In the genomic region with DNA sequence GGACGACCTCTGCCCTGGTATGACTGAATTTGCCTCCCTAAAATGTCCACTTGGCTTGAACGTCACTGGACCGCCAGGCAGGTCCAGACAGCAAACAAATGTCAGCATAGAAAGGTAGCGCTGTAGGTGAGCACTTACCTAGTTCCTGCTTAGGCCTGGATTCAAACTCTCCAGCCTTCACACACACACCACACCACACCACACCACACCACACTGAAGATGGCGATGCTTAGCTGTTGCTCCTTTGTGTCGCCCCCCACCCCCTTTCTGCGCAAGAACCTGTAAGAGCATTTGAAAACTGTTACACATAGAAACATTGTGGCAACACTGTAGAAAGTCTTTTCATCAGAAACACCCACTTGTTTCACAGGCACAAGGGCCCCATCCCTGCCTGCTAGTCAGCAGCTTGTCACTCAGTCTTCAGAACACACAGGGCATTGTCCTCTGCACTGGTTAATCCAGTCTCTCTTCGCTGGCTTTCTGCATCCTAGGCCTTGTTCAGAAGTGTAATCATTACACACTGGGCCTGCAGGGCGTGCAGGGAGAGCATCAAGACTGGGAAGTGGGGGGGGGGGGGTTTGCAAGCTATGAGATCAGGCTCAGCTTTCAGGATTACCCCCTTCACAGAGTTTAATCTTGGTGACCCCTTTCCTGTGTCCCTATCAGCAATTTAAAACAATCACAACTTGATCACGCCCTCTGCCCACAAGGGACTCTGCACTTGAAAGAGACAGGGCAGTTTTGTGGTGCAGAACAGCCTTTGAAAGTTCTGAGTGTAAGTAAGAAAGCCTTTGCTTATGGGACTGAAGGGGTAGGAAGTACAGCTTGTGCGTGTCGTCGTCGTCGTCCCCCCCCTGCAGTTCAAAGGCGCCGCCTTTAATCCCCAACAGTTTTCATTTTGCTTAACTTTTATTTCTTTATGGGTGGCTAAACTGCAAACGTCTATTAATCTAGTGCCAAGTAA, we compare ENCODE assay signal across 9 mouse cellular contexts.
DNase-seq lines count a peak whose midpoint lies in the region; ATAC-seq lines count a peak whose summit lies in the region.
"Had no signal": no experiment of that assay in that cellular context is flagged by ENCODE, and none has a peak within 500 bp of the region (broad histone marks: within the 10 kb centered on the region; RNA-seq: fewer than 3 reads in every experiment).

No protein-coding gene starts in this region.

- DNase-seq in neural tube, embryonic 10.5 days (ENCODE audit: extremely low spot score, low spot score) = peak; percentile 22
- DNase-seq in hindbrain, embryonic 10.5 days (ENCODE audit: low spot score) = peak; percentile 52
- peak; percentile 58 for DNase-seq in testis, postnatal 14 days (ENCODE audit: low spot score)
- no peak for DNase-seq in heart, postnatal 36 days
- no peak for DNase-seq in right cerebral cortex, postnatal 25 days
- DNase-seq: liver, embryonic 13.5 days had no signal

- ATAC-seq in neural tube, embryonic 15.5 days (ENCODE audit: low FRiP score) = no peak
- ATAC-seq in limb, embryonic 13.5 days (ENCODE audit: low FRiP score, low read depth) = peak; percentile 51
- no peak for ATAC-seq in granulocyte monocyte progenitor cell, adult 5-6 weeks (replicated peaks; ENCODE audit: poor library complexity, severe bottlenecking)

- H3K4me1 ChIP-seq in neural tube, embryonic 15.5 days = peaks cover 4% of the 10 kb centered on the region; the same call in 1 of the 2 replicates
- peaks cover 31% of the 10 kb centered on the region for H3K4me1 ChIP-seq in hindbrain, embryonic 10.5 days (replicated peaks)
- peaks cover 24% of the 10 kb centered on the region for H3K4me1 ChIP-seq in limb, embryonic 13.5 days
- H3K4me1 ChIP-seq: liver, embryonic 13.5 days had no signal

- no peaks in the 10 kb centered on the region for H3K36me3 ChIP-seq in neural tube, embryonic 15.5 days
- no peaks in the 10 kb centered on the region for H3K36me3 ChIP-seq in hindbrain, embryonic 10.5 days
- no peaks in the 10 kb centered on the region for H3K36me3 ChIP-seq in limb, embryonic 13.5 days
- H3K36me3 ChIP-seq: liver, embryonic 13.5 days had no signal

- no peaks in the 10 kb centered on the region for H3K27me3 ChIP-seq in neural tube, embryonic 15.5 days (replicated peaks)
- H3K27me3 ChIP-seq in hindbrain, embryonic 10.5 days (ENCODE audit: insufficient read depth, poor library complexity, severe bottlenecking) = no peaks in the 10 kb centered on the region
- no peaks in the 10 kb centered on the region for H3K27me3 ChIP-seq in limb, embryonic 13.5 days
- H3K27me3 ChIP-seq: liver, embryonic 13.5 days had no signal

- no peak overlapping the region for H3K27ac ChIP-seq in neural tube, embryonic 15.5 days (replicated peaks)
- H3K27ac ChIP-seq in hindbrain, embryonic 10.5 days = peak overlapping the region; percentile 85
- no peak overlapping the region for H3K27ac ChIP-seq in limb, embryonic 13.5 days
- H3K27ac ChIP-seq: liver, embryonic 13.5 days had no signal

- H3K4me3 ChIP-seq in neural tube, embryonic 15.5 days (replicated peaks) = no peak overlapping the region
- H3K4me3 ChIP-seq in hindbrain, embryonic 10.5 days = 0 out of 2 replicates have a peak overlapping the region, but pooled peaks have one; percentile 1
- H3K4me3 ChIP-seq in limb, embryonic 13.5 days = no peak overlapping the region
- H3K4me3 ChIP-seq: liver, embryonic 13.5 days had no signal

- no peaks in the 10 kb centered on the region for H3K9me3 ChIP-seq in neural tube, embryonic 15.5 days (replicated peaks)
- no peaks in the 10 kb centered on the region for H3K9me3 ChIP-seq in hindbrain, embryonic 10.5 days
- H3K9me3 ChIP-seq in limb, embryonic 13.5 days = no peaks in the 10 kb centered on the region
- H3K9me3 ChIP-seq: liver, embryonic 13.5 days had no signal

- no peak overlapping the region for H3K9ac ChIP-seq in neural tube, embryonic 15.5 days (replicated peaks)
- no peak overlapping the region for H3K9ac ChIP-seq in limb, embryonic 13.5 days
- H3K9ac ChIP-seq: liver, embryonic 13.5 days had no signal

- 36% methylated on average over 18 of the region's 18 CpGs for WGBS in neural tube, embryonic 15.5 days
- 35% methylated on average over 18 of the region's 18 CpGs for WGBS in hindbrain, embryonic 10.5 days
- WGBS in limb, embryonic 13.5 days = 45% methylated on average over 17 of the region's 18 CpGs

- no peak overlapping the region for H3K4me2 ChIP-seq in neural tube, embryonic 15.5 days
- no peak overlapping the region for H3K4me2 ChIP-seq in limb, embryonic 13.5 days (replicated peaks)
- H3K4me2 ChIP-seq: liver, embryonic 13.5 days had no signal

- intact Hi-C loops in heart, postnatal 36 days (cut with DNase I) = no loop called here

Comparison
In these comparisons a context has a peak if more than half of its experiments do, and no peak if none do; other contexts are left out.
1. DNase-seq: peak in neural tube, embryonic 10.5 days (single experiment), hindbrain, embryonic 10.5 days (single experiment) and testis, postnatal 14 days (single experiment); none in heart, postnatal 36 days (0 of 2) and right cerebral cortex, postnatal 25 days (single experiment).